In genomic region chr7:121768983-121769382, GRCm38 (mm10) we compare ENCODE assay signal across 25 mouse cellular contexts. TPM values are rescaled to one million over a fixed set of nuclear protein-coding genes. Genes with fewer than 3 reads are reported as not detected.
DNase-seq lines count a peak whose midpoint lies in the region; ATAC-seq and TF ChIP-seq lines count a peak whose summit lies in the region.
"Had no signal": no experiment of that assay in that cellular context is flagged by ENCODE, and none has a peak within 500 bp of the region (broad histone marks: within the 10 kb centered on the region; RNA-seq: fewer than 3 reads in every experiment).

No protein-coding gene starts in this region.

- TF ChIP-seq CTCF in stomach, postnatal 0 days (IDR thresholded peaks at IDR 0.05; ENCODE audit: low read depth), result no peak

- intact Hi-C loops in heart, postnatal 25 days (cut with DNase I), result no loop called here

- no peak overlapping the region for H3K9ac ChIP-seq in stomach, postnatal 0 days (ENCODE audit: low read length)
- H3K9ac ChIP-seq in hindbrain, embryonic 16.5 days (ENCODE audit: low read depth, low read length), result no peak overlapping the region
- H3K9ac ChIP-seq: embryonic facial prominence, embryonic 12.5 days; forebrain, postnatal 0 days; hindbrain, embryonic 15.5 days; limb, embryonic 15.5 days; lung, embryonic 14.5 days; midbrain, embryonic 15.5 days had no signal

- peak; percentile 15 for DNase-seq in heart, adult 8-10 months (ENCODE audit: low spot score)
- DNase-seq in heart, postnatal 25 days (ENCODE audit: low spot score), result no peak
- DNase-seq in lung, postnatal 36 days, result peak; percentile 16
- no peak for DNase-seq in lung, postnatal 4 days
- DNase-seq in heart, adult 9 months (ENCODE audit: low spot score in 2 of 2), result peak; percentile 26 to 37
- peak; percentile 50 for DNase-seq in stomach, postnatal 0 days (ENCODE audit: low spot score)
- DNase-seq: cerebellum, adult 18-20 months; forebrain, postnatal 0 days; gastrocnemius, adult 2 months; layer of hippocampus, postnatal 36 days; lung, embryonic 14.5 days; right cerebral cortex, adult 18-20 months; spleen, adult 18-20 months; thymus, postnatal 14 days had no signal

- 65% methylated on average over 9 of the region's 9 CpGs for WGBS in stomach, postnatal 0 days
- WGBS in hindbrain, embryonic 16.5 days, result 88% methylated on average over 9 of the region's 9 CpGs

- no peak overlapping the region for H3K4me2 ChIP-seq in stomach, postnatal 0 days (replicated peaks; ENCODE audit: low read depth)
- no peak overlapping the region for H3K4me2 ChIP-seq in hindbrain, embryonic 16.5 days (ENCODE audit: low read length)
- H3K4me2 ChIP-seq: embryonic facial prominence, embryonic 12.5 days; hindbrain, embryonic 15.5 days; limb, embryonic 15.5 days; lung, embryonic 14.5 days; midbrain, embryonic 15.5 days had no signal

- H3K4me3 ChIP-seq in stomach, postnatal 0 days (ENCODE audit: low read depth, low read length), result no peak overlapping the region
- no peak overlapping the region for H3K4me3 ChIP-seq in hindbrain, embryonic 16.5 days (ENCODE audit: low read length)
- H3K4me3 ChIP-seq: embryonic facial prominence, embryonic 12.5 days; gastrocnemius, adult 2 months; hindbrain, embryonic 15.5 days; limb, embryonic 15.5 days; midbrain, embryonic 15.5 days had no signal

- no peaks in the 10 kb centered on the region for H3K36me3 ChIP-seq in stomach, postnatal 0 days (ENCODE audit: control insufficient read depth, insufficient read depth, low read length)
- H3K36me3 ChIP-seq in hindbrain, embryonic 16.5 days (ENCODE audit: control insufficient read depth, insufficient read depth, low read length), result no peaks in the 10 kb centered on the region
- H3K36me3 ChIP-seq: embryonic facial prominence, embryonic 12.5 days; hindbrain, embryonic 15.5 days; limb, embryonic 15.5 days; midbrain, embryonic 15.5 days had no signal

- 0 out of 2 replicates have a peak overlapping the region, but pooled peaks have one; percentile 18 for H3K27ac ChIP-seq in stomach, postnatal 0 days (replicated peaks)
- H3K27ac ChIP-seq in hindbrain, embryonic 16.5 days (ENCODE audit: low read depth, low read length), result no peak overlapping the region
- H3K27ac ChIP-seq: embryonic facial prominence, embryonic 12.5 days; gastrocnemius, adult 2 months; hindbrain, embryonic 15.5 days; limb, embryonic 15.5 days; midbrain, embryonic 15.5 days had no signal

- no peaks in the 10 kb centered on the region for H3K27me3 ChIP-seq in stomach, postnatal 0 days (ENCODE audit: control insufficient read depth, insufficient read depth, low read length)
- H3K27me3 ChIP-seq in hindbrain, embryonic 16.5 days (replicated peaks; ENCODE audit: control insufficient read depth, insufficient read depth, low read length), result no peaks in the 10 kb centered on the region
- H3K27me3 ChIP-seq: embryonic facial prominence, embryonic 12.5 days; hindbrain, embryonic 15.5 days; limb, embryonic 15.5 days; midbrain, embryonic 15.5 days had no signal

- peak; percentile 93 for ATAC-seq in stomach, postnatal 0 days (ENCODE audit: low FRiP score, low TSS enrichment)
- ATAC-seq in hindbrain, embryonic 16.5 days, result no peak
- ATAC-seq: forebrain, postnatal 0 days; intestine, postnatal 0 days; midbrain, embryonic 15.5 days had no signal

- TF ChIP-seq EP300 in stomach, postnatal 0 days (optimal IDR thresholded peaks at IDR 0.05), result no peak

- H3K9me3 ChIP-seq in stomach, postnatal 0 days (ENCODE audit: control insufficient read depth, low read length), result no peaks in the 10 kb centered on the region
- H3K9me3 ChIP-seq in hindbrain, embryonic 16.5 days (ENCODE audit: control insufficient read depth, low read length), result no peaks in the 10 kb centered on the region
- H3K9me3 ChIP-seq: embryonic facial prominence, embryonic 12.5 days; hindbrain, embryonic 15.5 days; limb, embryonic 15.5 days; midbrain, embryonic 15.5 days had no signal

- H3K4me1 ChIP-seq in stomach, postnatal 0 days (replicated peaks; ENCODE audit: control insufficient read depth, insufficient read depth), result no peaks in the 10 kb centered on the region
- H3K4me1 ChIP-seq in hindbrain, embryonic 16.5 days (ENCODE audit: control insufficient read depth, insufficient read depth, low read depth, low read length), result no peaks in the 10 kb centered on the region
- H3K4me1 ChIP-seq: embryonic facial prominence, embryonic 12.5 days; hindbrain, embryonic 15.5 days; limb, embryonic 15.5 days; midbrain, embryonic 15.5 days had no signal

RNA-seq across cellular contexts. Expression of gene Scnn1g, which starts 34.7 kb away (rescaled TPM):
- not detected for total RNA-seq in heart, adult 8-10 months (2022)
- total RNA-seq in heart, postnatal 25 days (2021), result not detected
- polyA plus RNA-seq in stomach, postnatal 0 days (2015; fragmentation: Nextera tagmentation; extraction: Ambion mirVana), result 7.0 and 8.0 TPM in 2 replicates
- 0.11 TPM in 1 of 2 replicates, not detected in the other for polyA plus RNA-seq in hindbrain, embryonic 16.5 days (2015; fragmentation: Nextera tagmentation; extraction: Ambion mirVana)
- total RNA-seq: common myeloid progenitor, adult 5-6 weeks; gastrocnemius, adult 2 months; left cerebral cortex, postnatal 25 days; megakaryocyte, adult 5-6 weeks; neutrophil, adult 5-6 weeks had no signal
- polyA plus RNA-seq: forebrain, postnatal 0 days; heart, embryonic 14.5 days; midbrain, embryonic 15.5 days had no signal

Comparison
In these comparisons a context has a peak if more than half of its experiments do, and no peak if none do; other contexts are left out.
1. DNase-seq: peak in heart, adult 8-10 months (single experiment), lung, postnatal 36 days (single experiment), heart, adult 9 months (2 of 2) and stomach, postnatal 0 days (single experiment); none in heart, postnatal 25 days (single experiment) and lung, postnatal 4 days (0 of 2).